Mouse (Mus musculus) forebrain, postnatal 0 days (tissue): ENCODE results near the gene Smim24. TPM values are rescaled to one million over a fixed set of nuclear protein-coding genes. Genes with fewer than 3 reads are reported as not detected.

Source experiments
- ATAC-seq: fragments of 200-750 bp; cut with Nextera tagmentation; 2 replicates; pipeline ENCODE4 v1.8.0; 2017; ENCODE audit warnings: mild to moderate bottlenecking, moderate library complexity
- DNase-seq: peaks from one replicate; pipeline ENCODE4 v3.0.0-alpha.2; 2015
- H3K27ac ChIP-seq: fragments of 300-500 bp; sonication (generic); 2 replicates; pipeline ENCODE4 v1.5.1; 2014; ENCODE audit warnings: low read depth, mild to moderate bottlenecking, antibody characterized with exemption, low read length, moderate library complexity, mixed read lengths
- H3K27me3 ChIP-seq: fragments of 300-500 bp; sonication (generic); 2 replicates; pipeline ENCODE4 v1.6.1; 2014; ENCODE audit warnings: mild to moderate bottlenecking, low read length, mixed read lengths; ENCODE audit not compliant: insufficient read depth
- H3K36me3 ChIP-seq: fragments of 300-500 bp; sonication (generic); 2 replicates; pipeline ENCODE4 v1.6.1; 2014; ENCODE audit warnings: mild to moderate bottlenecking, moderate library complexity; ENCODE audit not compliant: insufficient read depth
- H3K4me1 ChIP-seq: fragments of 300-500 bp; sonication (generic); 2 replicates; pipeline ENCODE4 v1.6.1; 2014; ENCODE audit warnings: antibody characterized with exemption; ENCODE audit not compliant: insufficient read depth
- H3K4me2 ChIP-seq: fragments of 300-500 bp; sonication (generic); 2 replicates; pipeline ENCODE4 v1.6.1; 2014; ENCODE audit warnings: low read depth, mild to moderate bottlenecking, moderate library complexity
- H3K4me3 ChIP-seq: fragments of 300-500 bp; sonication (generic); 2 replicates; pipeline ENCODE4 v1.5.1; 2014; ENCODE audit warnings: low read depth, low read length, mixed read lengths
- H3K9ac ChIP-seq: fragments of 300-500 bp; sonication (generic); 2 replicates; pipeline ENCODE4 v1.6.1; 2014; ENCODE audit warnings: mild to moderate bottlenecking
- H3K9me3 ChIP-seq: fragments of 300-500 bp; sonication (generic); 2 replicates; pipeline ENCODE4 v1.6.1; 2016; ENCODE audit warnings: low read length
- CTCF ChIP-seq: sonication (generic); IDR thresholded peaks from 2 replicates; pipeline ENCODE4 v1.5.1; 2016; ENCODE audit warnings: antibody characterized with exemption, control low read depth, low read depth
- WGBS: fragments of 180-500 bp; shearing (Covaris S2); extraction: QIAGEN DNeasy Blood & Tissue Kit; methylation state at CpG from one replicate; pipeline ENCODE4 v1.1.7; 2014; 5-methylcytosine and 5-hydroxymethylcytosine counted together
- polyA plus RNA-seq: library from polyadenylated mRNA; unstranded; fragments of >200 nt; fragmentation: Nextera tagmentation; extraction: Ambion mirVana; gene quantifications from 2 replicates; pipeline ENCODE4 v1.2.1, GENCODE M21; 2015
- total RNA-seq: library from RNA; depleted of rRNA; stranded (reverse); fragments of >200 nt; gene quantifications from 2 replicates; pipeline ENCODE4 v1.2.3, GENCODE M21; 2014

Gene Smim24
- total and polyA plus RNA-seq, 2 experiments from 2014 or later, result 1.3 to 1.7 TPM

DNA sequence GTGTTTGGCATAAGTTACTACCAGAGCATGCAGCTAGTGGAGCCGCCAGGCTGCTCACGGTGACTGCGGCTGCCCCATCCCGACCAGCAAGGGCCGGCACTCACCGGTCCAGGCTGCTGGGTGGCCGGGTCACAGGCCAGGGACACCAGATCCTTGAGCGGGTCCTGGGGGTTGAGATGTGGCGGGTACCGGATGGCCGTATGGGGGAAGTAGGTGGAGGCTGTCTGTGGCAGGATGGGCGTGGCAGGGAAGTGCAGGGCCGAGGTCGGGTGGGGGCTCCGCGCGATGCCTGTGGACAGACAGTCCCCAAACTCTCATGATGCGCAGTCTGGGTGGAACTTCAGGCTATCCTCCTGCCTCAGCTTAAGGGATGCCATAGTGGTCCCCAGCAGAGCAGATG, 11.9 kb downstream of the Smim24 start:
- DNase-seq (no peak), ATAC-seq (no peak)
- H3K4me3 ChIP-seq, result no peak overlapping the region
- H3K27ac ChIP-seq, result no peak overlapping the region
- WGBS, result 70% methylated on average over 17 of the region's 18 CpGs
- no peak overlapping the region for H3K4me2 ChIP-seq
- TF ChIP-seq CTCF, result no peak
- H3K27me3 ChIP-seq, result no peaks in the 10 kb centered on the region
- no peaks in the 10 kb centered on the region for H3K9me3 ChIP-seq
- H3K9ac ChIP-seq, result no peak overlapping the region
- H3K4me1 ChIP-seq, result peaks cover 9% of the 10 kb centered on the region
- H3K36me3 ChIP-seq, result peaks cover 36% of the 10 kb centered on the region

DNA sequence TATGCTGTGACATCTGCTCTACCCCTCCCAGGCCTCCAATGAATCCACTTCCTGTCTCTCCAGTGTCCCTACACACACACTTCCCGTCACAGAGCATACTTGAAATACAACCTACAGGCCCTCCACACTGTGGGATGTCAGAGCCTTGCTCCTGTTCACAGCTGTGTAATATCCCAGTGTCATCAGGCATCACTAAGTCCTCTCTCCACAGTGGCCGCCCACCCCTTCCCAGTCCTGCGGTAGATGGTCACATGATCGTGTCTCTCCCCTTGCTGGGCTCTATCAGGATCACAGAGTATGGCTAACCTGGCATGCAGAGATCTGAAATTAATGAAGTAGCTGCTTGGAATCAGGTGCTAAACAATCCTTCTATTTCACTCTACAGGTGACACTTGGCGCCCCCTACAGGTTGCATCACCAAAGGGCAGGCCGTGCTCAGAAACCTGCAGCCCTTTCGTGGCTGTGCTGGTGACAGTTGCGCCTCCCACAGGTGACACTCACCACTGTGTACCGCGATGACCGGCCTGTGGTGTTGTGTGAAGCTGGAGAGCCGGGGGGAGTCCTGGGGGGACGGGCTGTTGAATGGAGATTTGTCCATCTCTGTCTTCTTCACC, 12.8 kb downstream of the Smim24 start:
- Histone ChIP-seq H3K4me2 (no peak overlapping the region), H3K27ac (no peak overlapping the region)
- no peak for ATAC-seq

DNA sequence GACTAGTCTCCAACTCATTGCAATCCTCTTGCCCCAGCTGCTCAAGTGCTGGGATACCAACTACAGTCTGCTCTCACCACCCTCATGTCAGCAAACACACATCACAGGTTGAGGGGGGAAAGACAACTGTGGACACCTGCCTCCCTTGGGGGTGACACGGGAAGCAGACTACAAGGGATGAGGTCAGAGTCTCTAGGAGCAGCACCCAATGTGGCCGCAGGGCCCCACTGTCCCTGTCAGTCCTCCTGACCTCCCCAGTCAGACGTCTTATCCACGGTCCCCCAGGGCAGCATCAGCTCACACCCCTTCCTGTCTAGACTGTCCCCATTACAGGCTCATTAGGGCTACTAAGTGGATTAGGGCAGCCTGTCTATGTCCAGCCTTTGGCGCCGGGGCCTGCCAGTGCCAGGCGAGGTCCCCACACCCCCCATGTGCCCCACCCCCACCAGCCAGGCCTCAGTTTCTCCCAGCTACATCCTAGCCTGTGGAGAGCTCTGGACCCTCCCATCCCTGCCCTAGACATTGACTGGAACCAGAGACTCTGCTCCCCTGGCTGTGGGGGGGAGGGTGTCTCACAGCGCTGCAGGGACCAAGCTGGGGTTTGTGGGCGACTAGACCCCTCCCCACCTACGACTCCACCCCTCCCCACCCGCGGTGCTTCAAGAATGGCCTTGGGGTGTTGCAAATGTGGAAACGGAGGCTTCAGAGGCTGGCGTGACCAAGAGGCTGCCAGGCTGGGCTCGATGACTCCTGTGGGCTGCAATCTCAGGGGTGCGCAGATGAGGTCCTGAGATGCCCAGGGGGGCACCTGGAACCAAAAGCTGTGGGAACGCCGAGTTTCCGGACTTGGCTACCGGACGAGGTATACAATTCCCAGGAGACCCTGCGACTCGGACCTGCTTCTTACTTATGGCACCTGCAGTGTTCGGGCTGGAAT, 13.9 kb downstream of the Smim24 start:
- H3K27me3 ChIP-seq, result no peaks in the 10 kb centered on the region
- TF ChIP-seq CTCF, result no peak
- no peak overlapping the region for H3K9ac ChIP-seq
- no peak overlapping the region for H3K4me3 ChIP-seq
- no peak for DNase-seq
- peaks cover 8% of the 10 kb centered on the region for H3K4me1 ChIP-seq
- 37% methylated on average over 24 of the region's 24 CpGs for WGBS
- no peaks in the 10 kb centered on the region for H3K9me3 ChIP-seq
- H3K36me3 ChIP-seq, result peaks cover 27% of the 10 kb centered on the region; the same call in 1 of the 2 replicates
- peak overlapping the region; percentile 10; the same call in 1 of the 2 replicates for H3K4me2 ChIP-seq
- no peak for ATAC-seq
- no peak overlapping the region for H3K27ac ChIP-seq

More for the DNA sequence above, 12.8 kb downstream of the Smim24 start:
- Histone ChIP-seq H3K4me3 (no peak overlapping the region), H3K9me3 (no peaks in the 10 kb centered on the region), H3K4me1 (peaks cover 9% of the 10 kb centered on the region), H3K36me3 (peaks cover 27% of the 10 kb centered on the region; the same call in 1 of the 2 replicates), H3K27me3 (no peaks in the 10 kb centered on the region), H3K9ac (no peak overlapping the region)
- DNase-seq, result no peak
- TF ChIP-seq CTCF, result peak; percentile 74
- 47% methylated on average over 13 of the region's 13 CpGs for WGBS

DNA sequence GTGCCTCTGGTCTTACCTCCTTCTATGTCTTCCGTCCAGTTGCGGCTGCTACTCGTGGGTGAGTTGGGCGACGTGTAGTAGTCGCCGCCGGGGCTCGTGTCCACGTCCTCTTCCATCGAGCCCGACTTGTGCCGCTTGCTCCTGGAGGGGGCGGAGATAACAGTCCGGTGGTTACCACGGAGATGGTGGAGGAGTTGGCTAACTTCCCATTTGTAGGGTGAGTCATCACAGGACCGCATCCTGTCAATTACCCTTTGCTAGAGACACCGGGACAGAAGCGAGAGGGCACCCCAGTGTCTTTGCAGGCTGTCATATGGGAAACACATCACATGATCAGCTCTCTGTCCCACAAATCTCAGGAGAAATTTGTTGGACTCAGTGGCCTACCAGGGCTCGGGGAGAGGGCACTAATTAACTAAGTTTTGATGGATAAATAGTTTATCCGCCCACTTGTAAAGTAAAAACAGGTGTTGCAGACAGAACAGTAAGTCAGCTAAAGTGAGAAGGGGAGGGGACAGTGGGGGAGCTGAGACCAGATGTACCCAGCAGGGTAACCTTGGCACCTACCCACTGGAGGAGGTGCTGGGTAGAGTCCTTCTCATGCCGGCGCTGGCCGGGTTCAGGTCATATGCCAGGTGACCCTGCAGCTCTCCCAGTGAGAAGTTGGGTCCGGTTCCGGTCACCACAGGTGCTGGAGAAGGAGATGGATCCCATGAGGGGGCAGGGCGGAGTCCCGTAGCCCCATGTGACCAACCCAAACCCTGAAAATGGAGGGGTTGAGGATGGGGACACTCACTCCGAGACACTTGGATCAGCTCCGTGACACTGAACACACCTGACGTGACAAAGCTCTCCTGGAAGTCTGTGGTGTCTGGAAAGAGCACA, 14.9 kb downstream of the Smim24 start:
- no peak for DNase-seq
- H3K4me1 ChIP-seq, result peaks cover 9% of the 10 kb centered on the region; the same call in 1 of the 2 replicates
- peaks cover 30% of the 10 kb centered on the region; the same call in 1 of the 2 replicates for H3K36me3 ChIP-seq
- H3K4me2 ChIP-seq, result peak overlapping the region; percentile 10; the same call in 1 of the 2 replicates
- ATAC-seq, result no peak
- TF ChIP-seq CTCF, result no peak
- no peak overlapping the region for H3K9ac ChIP-seq
- H3K9me3 ChIP-seq, result no peaks in the 10 kb centered on the region
- H3K4me3 ChIP-seq, result no peak overlapping the region
- H3K27me3 ChIP-seq, result no peaks in the 10 kb centered on the region
- WGBS, result 35% methylated on average over 31 of the region's 31 CpGs
- H3K27ac ChIP-seq, result no peak overlapping the region

DNA sequence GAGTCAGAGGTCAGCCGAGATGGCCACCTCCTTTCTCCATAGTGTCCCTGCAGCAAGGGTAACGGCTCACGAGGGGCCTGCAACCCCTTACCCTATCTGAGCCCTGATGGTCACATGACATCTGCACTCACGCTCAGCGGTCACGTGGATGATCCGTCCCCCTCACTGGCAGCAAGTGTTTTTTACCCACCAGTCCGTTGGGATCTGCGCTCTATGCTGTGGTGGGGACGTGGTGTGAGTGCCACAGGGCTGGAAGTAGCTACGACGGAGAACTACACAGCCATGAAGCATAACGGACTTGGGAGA, 15.5 kb downstream of the Smim24 start:
- Histone ChIP-seq H3K9ac (no peak overlapping the region), H3K27me3 (no peaks in the 10 kb centered on the region), H3K4me2 (no peak overlapping the region), H3K9me3 (no peaks in the 10 kb centered on the region), H3K36me3 (peaks cover 30% of the 10 kb centered on the region; the same call in 1 of the 2 replicates), H3K4me3 (no peak overlapping the region), H3K4me1 (peaks cover 9% of the 10 kb centered on the region; the same call in 1 of the 2 replicates), H3K27ac (no peak overlapping the region)
- 61% methylated on average over 13 of the region's 13 CpGs for WGBS
- no peak for TF ChIP-seq CTCF
- ATAC-seq, result no peak
- no peak for DNase-seq

DNA sequence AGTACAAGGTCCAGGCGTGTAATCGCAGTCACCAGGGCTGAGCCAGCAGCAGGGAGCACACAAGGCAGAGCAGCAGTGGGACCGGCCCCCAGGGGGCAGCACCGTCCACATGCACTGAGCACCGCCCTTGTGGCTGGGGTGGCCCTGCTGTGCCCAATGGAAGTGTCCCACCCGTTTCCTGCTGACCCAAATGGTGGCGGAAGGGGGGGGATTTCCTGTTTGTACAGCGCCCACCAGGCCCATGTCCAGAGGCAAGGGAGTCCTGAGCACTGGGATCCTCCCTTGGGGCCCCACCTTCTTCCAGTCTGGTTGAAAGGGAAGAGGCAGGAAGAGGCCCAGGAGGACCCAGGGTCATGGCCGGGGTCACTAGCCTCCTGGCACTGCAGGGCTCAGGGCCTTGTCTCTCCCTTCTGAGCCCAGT, 16.0 kb downstream of the Smim24 start:
- H3K27me3 ChIP-seq, result no peaks in the 10 kb centered on the region
- peak; percentile 77 for TF ChIP-seq CTCF
- H3K9ac ChIP-seq, result no peak overlapping the region
- H3K36me3 ChIP-seq, result peaks cover 30% of the 10 kb centered on the region; the same call in 1 of the 2 replicates
- no peak overlapping the region for H3K4me3 ChIP-seq
- H3K4me2 ChIP-seq, result no peak overlapping the region
- 31% methylated on average over 9 of the region's 9 CpGs for WGBS
- H3K27ac ChIP-seq, result no peak overlapping the region
- H3K4me1 ChIP-seq, result peaks cover 9% of the 10 kb centered on the region; the same call in 1 of the 2 replicates
- ATAC-seq (peak; percentile 58), DNase-seq (no peak)
- H3K9me3 ChIP-seq, result no peaks in the 10 kb centered on the region
